Mouse (Mus musculus) adrenal gland, postnatal 4 days (tissue): ENCODE results near the gene Gm49395. TPM values are rescaled to one million over a fixed set of nuclear protein-coding genes. Genes with fewer than 3 reads are reported as not detected.
A peak's percentile ranks its signal among the peaks of the same experiment; 100 is the strongest.

Experiments used
- DNase-seq, 2 experiments: peaks; one replicate each; pipeline ENCODE4 v3.0.0; 2021 to 2022; ENCODE audit warnings: low spot score in 2 of 2, mixed read lengths in 2 of 2
- total RNA-seq, 2 experiments: library from RNA; stranded (reverse); gene quantifications; 2 replicates each; pipeline ENCODE4 v1.2.3; 2021

The Gm49395 gene
- total RNA-seq, 2 experiments from 2014 or later = 7.9 to 14.8 TPM

DNA sequence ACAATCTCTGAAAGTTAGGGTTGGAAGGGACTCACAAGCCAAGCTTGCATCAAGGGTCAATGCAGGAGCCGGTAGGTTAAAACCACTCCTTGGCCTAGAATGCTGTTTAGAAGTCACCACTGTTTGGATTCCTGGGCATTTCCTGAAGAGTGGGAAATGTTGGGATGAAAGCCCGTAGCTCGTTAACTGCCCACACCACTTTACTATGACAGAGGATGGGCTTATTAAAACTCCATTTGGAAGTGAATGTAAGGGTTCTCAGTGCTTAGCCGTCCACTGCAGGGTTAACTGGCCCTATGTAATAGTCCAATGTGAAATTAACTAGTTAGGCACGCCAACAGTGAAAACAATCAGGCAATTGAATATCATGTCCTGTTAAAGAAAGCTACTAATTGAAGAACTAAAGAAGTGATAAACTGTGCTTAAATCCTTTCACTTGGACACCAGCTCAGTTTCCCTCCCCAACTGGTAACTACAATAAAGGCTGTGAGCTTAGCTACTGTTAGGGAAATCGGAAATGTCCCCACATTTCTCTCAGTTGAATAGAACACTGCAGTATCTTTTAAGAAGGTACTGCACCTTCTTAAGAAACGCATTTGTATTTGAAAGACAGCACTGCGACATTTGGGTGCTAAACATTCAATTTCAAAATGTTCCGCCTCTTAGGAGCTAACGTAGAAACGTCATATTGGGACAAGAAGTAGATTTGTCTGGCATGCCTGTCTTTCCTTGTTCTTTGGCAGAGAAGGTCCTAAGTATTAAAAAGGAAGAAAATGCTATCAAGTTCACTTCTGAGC, 1.1 kb downstream of the Gm49395 start:
- no peak for DNase-seq

DNA sequence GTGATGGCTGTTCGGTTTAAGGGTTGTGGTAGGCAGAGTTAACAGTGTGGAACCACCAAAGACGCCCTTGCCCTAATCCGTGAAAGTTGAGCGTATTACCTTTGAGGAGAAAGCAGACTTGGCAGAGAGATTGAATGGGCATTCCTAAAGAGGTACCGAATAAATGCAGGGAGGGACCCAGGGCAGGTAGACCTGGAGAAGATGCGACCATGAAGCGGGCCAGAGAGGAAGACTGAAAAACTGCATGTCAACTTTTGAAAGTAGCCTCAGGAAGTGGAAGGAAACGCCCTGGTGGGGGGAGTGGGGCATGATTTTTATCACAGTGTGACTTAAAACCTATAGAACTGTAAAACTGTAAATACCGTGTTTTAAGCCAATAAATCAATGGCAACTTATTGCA, 2.3 kb downstream of the Gm49395 start:
- no peak for DNase-seq

DNA sequence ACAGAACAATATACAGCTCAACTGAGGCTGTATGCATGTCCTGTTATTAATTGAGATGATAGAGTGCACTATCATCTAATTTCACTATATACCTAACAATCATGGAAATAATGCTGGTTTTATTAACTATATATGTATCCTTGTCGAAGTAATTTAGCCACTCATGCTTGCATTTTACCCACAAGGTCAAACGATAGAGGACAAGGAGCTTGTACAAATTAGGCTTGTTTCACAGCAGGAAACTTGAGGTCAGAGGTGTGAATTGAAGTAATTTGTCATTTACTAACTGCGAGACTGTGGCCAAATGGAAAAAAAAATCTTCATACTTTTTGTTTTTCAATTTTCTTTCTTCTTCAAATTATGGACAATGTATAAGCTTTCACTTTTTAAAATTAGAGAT, 3.5 kb downstream of the Gm49395 start:
- no peak for DNase-seq

DNA sequence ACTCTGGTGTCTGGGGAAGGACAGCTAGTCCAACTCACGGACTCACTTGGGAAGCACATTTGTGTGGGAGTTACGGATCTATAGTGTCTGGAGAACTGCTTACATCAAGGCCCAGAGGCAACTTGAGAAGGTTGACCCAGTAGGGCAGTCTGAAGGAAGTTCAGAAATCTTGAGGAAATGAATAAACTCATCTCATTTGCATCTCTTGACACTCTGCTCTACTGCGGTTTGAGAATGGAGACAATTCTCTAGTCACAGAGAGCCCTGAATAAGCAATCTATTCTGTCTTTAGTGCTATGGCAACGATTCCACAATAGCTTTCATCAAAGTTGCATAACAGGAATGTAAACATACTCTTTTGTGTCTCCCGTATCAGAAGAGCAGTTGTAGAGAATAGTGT, 4.8 kb downstream of the Gm49395 start:
- no peak for DNase-seq

DNA sequence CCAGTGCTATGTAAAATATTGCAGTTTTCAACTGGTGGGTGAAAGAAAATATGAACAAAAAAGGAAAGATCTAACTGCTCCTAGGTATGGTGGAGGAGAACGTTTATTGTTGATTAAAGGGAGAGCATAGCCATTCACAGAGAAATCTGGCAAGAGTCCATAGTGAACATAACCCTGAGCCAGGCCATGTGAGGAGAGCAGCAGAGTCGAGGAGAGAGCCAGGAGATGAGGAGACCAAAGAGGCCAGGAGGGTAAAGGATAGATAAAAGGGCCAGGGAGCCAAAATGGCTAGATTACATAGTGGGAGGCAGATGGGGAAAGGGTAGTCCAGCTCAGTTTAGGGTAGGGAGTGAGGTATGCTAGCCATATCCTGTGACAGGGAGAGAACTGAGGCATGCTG, 5.5 kb downstream of the Gm49395 start:
- no peak for DNase-seq

DNA sequence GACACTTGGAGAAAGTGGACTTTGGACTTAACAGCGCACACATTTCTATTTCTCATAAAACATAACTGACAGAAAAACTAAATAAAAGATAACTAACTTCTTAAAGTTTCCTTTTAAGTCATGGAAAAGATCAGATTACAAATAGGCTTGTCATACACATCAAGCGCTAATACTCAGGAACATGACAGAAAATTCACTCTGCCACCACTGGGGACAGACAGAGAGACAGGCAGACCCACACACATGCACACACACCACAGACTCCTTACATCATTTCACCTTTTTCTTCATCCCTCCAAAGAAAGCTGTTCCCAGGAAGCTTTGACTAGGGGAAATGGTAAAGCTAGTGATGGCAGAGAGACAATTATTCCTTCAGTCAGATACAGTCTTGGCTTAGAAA, 6.3 kb downstream of the Gm49395 start:
- no peak for DNase-seq

DNA sequence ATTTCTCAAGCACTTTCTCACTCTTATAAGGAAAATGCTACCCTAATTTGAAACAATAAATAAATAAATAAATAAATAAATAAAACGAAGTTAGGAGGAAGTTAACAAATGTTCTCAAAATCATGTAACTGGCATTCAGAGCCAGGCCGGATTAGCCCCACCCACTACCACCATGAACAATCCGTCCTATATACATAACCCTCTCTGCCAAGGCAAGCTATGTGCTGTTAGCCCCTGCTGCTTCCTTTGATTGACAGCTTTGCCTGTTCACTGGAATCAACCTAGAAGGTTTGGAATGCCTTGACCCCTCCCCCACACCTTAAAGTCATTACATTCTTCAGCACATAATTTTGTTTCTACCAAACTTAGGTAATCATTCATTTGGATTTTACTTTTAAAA, 10.2 kb downstream of the Gm49395 start:
- DNase-seq = no peak

DNA sequence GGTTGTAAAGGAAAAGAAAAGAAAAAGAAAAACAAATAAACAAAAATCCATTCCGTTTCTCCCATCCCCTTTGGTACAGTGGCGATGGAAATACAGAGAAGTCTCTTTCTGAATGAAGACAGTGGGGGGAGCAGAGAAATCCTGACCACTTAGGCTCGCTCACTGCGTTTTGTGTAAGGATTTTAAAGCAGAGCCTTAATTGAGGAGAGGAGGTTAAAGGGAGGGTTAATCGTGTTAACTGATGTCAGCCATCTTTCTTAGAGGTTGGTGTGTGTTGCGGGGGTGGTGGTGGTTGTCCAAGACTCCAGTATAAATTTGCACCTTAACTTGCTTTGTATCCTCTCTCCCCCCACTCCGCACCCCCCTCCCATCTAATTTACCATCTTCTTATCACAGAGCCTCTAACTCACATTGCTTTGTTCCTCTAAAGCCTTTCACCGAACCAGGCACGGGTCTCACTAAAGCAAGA, 10.7 kb downstream of the Gm49395 start:
- DNase-seq = no peak

DNA sequence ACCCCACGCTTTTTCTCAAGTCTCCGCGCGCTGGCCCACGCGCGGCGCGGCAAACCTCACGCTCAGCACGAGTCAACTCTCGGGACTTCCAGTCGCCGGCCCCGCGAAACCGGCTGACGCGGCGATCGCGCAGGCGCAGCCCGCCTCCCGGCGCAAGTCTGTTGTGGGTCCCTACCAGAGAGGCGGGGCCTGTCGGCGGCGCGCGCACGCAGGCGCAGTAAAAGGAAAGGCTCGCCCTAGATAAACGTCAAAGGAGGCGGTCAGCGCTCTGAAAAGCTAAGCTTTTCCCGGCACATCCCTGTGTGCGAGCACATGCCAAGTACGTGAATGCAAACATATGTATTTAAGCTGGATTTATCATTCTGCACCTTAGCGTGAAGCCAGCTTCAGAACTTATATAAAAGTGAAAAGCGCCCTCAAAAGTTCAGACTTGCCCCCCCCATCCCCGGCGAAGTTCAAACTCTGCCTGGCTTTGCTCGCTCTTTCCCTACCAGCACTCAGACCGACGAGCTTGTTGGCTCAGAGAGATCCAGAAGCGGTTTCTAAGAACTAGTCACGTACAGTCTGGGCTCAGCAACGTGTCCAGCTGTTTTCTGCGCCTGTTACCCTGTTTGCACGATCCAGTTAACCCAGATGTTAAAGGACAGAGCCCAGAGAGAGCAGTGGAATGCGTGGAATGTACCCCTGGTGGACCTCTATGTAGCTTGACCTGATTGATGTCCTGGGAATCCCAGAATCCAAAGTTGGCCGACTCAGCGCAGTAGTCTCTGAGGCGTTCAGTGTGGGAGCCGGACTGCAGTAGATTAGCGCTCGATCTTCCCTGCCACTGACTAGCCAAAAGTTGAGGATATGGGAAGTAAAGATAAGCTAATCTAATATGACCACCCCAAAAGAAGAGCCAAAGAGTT, 11.4 kb downstream of the Gm49395 start, which contains the start of gene Pelo:
Gene Pelo (minus strand): TSS at position 118 of the 908 bp plus-strand sequence.
- peak; percentile 91 to 92 for DNase-seq

DNA sequence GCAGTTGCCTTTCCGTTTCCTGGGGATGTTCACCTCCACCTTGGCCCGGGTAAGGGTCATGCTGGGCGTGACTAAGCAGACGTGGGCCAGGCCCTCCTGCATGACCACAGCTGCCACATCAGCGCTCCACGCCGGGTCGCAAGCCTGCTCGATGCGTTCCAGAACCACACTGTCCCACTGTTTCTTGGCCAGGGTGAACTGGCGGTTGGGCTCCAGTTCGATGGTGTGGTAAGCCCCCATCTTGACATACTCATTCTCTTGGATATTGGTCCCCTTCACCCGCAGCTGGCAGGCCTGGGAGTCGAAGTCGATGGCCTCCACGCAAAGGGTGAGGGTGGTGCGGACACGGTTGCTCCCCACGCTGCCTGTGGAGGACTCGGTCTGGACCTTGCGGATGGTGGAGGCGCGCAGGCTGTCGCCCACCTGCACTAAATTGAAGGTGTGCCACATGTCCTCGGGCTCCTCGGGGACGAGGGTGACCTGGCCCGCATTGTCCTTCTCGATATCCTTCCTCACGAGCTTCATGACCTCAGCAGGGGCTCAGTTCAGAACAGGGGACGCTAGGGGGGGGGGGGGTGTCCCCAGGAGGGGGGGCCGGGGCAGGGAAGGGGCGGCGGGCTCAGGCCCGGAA, 12.2 kb downstream of the Gm49395 start:
- DNase-seq = peak; percentile 8 to 11

DNA sequence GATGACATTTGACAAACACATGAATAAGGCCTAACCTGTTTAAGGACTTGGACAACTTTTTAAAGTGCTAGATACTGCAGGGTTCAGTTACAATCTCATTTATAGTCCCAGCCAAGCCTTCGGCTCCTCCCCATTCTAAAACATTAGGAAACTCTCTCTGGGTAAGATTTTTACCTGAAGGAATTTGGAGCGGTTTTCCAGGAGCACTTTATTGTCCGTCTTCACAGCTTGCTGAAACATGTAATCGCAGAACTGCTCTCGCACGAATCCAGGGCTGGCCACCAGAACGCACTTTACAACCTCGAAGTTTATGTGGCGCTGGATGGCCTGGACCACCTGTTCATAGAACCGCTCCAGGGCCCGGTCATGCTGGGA, 12.7 kb downstream of the Gm49395 start:
- DNase-seq = no peak

DNA sequence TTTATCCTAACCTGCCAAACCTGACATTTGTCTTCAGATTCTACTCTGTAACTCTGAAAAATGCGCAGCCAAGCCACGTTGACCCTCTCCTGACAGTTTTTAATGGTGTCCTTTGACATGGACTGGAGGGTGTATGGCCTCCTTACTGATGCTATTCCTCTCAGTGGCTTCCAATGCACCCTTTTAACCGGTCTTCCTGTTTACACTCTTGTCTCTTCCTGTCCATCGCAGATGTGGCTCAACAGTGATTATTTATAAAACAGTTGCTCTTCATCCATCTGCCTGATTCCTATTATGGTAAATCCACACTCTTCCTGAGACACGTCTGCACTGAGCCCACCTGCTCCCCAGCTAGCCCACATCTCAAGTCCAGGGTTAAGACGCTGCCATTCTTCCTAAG, 15.7 kb downstream of the Gm49395 start:
- DNase-seq = no peak

DNA sequence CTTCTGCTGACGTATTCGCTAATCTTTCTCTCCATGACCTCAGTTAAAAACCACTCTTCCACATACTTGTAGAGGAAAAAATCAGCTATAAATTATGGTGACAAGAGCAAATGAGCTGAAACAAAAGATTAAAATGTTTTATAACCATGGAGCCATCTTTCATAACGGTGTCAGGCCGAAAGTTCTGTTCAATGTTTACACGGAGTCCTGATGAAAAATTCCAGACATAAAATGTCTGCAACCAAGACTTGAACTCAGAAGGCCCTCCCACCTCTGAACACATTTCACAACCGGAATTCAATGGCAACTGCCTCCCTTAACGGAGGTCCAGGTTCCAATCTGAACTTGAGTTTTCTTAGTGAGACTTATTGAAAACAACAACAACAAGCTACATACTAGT, 19.4 kb downstream of the Gm49395 start:
- no peak for DNase-seq

DNA sequence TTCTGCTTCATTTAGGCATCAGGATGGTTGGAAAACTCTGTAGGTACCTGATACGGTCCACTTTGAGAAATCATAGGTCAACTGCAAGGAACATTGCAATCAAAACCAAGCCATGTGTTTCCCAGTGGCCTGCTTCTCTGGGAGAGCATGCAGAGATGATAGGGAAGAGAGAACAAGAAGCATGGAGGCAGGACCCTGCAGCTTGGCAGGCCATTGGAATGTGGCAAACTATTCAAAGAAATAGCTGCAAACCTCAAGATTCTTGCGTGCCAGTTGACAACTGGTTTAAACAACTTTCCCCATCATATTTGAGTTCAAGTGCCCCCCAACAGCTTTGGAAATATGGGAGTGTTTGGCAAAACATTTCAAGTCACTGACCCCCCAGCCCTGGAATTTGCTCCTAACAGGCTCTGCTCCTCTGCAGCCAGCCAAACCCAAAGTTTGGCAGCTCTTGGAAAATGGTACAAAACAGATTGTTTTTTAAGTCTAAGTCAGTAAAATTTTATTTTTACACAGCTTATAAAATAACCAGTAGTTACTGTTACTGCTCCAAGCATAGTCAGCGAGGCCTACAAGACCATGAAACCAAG, 21.6 kb downstream of the Gm49395 start:
- no peak for DNase-seq

DNA sequence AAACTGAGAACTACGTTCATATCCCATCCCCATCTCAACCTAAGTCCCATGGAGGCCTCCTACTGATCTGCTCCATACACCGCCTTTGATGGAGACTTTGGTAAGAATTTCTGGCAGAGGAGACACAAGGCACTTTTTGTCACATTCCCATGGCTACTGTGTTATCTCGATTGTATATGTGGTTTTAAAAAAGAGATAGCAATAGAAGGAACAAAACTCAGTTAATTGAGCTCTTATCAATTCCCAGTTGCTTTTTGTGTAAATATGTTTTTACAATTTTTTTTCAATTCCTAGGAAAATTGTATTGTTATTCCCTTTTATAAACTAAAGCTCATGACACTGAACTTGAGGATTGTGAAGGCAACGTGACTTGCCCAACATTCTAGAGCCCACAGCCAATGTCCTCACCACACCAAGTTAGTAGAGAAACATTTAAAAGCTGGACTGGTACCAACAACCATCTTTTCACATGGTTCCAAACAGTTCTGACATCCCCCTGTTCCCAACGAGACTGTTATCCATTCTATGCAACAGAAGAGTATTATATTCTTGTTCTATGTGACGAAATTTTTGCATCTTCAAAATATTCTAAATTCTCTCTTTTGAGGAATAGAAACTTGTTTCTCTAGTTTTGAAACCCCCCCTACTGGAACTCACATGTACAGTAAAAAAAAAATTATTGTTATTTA, 22.6 kb downstream of the Gm49395 start:
- no peak for DNase-seq

DNA sequence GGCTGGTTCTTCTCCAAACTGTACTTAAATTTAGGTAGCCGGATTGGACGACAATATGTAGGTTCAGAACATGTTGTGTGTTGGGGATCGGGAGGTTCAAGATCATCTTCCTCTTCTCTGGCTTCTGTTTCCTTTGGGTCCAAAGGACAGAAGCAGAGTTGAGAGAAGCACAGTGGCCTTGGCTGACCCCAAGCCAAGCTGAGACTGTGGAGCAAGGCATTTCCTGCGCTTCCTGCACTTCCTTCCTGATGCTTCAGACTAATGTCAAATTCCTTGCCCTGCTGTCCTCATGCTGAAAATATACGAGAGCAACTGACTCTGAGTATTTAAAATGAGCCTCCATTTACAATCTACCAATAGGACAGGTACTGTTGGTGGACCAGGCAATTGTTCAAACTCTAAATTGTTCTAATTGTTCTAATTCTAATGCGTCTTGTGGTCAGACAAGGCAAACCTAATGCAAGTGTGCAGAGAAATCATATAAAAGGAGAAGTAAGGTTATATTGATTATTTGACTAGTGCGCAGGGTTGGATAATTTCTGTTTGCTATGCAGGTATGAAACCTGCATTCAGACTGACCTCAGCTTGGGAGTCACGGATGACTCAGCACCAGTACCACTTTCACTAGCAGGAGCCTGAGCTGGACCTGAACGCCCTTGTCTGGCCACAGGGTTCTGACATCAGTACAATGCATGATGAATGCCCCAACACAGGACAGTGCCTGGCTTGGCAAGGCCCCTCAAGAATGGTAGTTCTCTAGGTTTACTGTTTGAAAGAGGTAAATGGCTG, 24.2 kb downstream of the Gm49395 start:
- DNase-seq = no peak

DNA sequence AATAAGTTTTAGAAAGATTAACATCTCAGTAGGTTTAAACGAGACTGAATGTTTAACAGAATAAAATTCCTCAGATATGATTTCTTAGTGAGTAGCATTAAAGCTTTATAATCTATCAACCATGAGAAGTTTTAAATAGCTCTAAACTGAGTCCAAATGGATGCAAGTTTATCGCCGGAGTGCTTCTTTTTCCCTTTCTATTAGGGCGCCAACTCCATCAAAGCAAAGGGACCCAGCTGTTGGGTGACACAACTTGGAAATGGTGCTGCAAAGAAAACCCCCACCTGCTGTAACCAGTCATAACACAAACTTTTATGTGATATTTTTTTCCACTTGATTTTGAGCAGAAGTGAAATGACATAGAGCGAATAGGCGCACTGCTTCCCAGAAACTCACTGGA, 29.3 kb downstream of the Gm49395 start:
- DNase-seq = no peak

DNA sequence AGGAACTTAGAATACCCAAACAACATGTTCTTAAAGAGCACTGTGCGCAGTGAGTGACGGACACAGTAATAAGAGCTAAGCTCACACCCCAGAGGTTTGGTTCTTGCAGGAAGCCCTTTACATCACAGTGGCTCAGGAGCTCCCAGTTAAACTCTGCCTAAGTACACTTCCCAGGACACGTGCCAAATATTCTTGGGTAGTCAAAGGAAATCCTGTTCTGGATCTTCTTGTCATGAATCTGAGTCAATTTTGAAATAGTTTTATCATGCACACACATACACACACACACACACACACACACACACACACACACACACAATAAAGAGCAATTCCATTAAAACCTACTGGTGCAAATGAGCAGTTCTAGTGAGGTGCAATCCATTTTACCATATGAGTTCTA, 30.3 kb downstream of the Gm49395 start:
- no peak for DNase-seq

DNA sequence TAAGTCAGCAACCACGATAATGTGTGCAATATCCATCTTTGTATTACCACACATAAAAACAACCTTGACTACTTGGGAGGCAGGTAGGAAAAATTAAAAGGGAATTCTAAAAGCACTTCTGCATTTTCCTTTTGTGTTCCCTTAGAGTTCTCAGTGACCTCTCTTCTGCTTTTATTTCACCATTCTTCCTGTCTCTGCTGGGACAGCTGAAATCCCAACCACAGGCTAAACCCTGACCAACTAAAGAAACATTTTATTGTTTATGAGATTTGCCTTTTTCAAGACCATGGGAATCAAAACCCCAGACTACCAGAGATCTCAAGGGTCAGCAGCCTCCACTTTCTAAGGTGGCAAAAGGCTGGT, 33.8 kb downstream of the Gm49395 start:
- no peak for DNase-seq

DNA sequence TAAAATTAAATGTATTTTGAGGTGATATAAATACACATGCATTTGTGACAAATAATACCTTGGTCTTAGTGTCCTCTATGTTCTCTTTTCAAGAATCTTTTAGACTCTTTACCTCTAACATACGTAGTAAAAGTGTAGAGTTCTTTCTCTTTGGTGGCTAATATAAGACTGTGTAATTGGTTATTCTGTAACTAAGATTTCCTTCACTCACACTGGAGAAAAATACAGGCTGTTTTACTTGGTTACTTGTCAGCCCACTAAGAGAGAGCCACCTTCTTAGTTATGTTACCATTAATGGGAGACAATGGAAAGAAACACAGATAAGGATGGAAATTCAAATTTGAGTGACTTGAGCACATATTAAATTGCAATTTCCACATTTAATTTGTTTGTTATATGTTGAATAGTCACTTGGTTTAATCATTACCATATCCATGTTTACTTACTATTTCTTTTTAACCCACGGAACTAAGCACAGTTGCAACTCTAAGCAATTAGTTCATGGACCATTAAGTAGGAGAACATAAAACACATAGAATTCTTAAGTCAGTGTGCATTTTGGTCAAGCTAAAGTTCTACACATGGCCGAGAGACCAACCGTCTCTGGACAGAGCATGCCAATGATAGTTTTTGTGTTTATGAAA, 34.3 kb downstream of the Gm49395 start:
- DNase-seq = no peak
